Mouse (Mus musculus) neural tube, postnatal 0 days (tissue): ENCODE results near the gene Atp11c. TPM values are rescaled to one million over a fixed set of nuclear protein-coding genes. Genes with fewer than 3 reads are reported as not detected.

ENCODE experiments used
- microRNA counts: library from miRNA; unstranded; fragments of <30 nt; microRNA quantifications from one replicate; lab custom pipeline; 2015
- microRNA-seq: library from miRNA; unstranded; fragments of <30 nt; microRNA quantifications from one replicate; pipeline ENCODE4, GENCODE M21; 2016
- polyA plus RNA-seq: library from polyadenylated mRNA; unstranded; fragments of >200 nt; fragmentation: Nextera tagmentation; extraction: Ambion mirVana; gene quantifications from 2 replicates; pipeline ENCODE4 v1.2.1, GENCODE M21; 2015

The Atp11c gene
- 7.3 and 7.9 TPM in 2 replicates for polyA plus RNA-seq

GRCm38 (mm10) chrX:60592598-60592997 lies at the start of gene Atp11c:
Gene Atp11c (minus strand): TSS chrX:60592698.

GRCm38 (mm10) chrX:60539149-60539548 lies 53.3 kb downstream of the Atp11c start, which contains the start of gene Gm7073:
Gene Gm7073 (minus strand): TSS chrX:60539249.

GRCm38 (mm10) chrX:60178744-60179458 lies 413.6 kb downstream of the Atp11c start, which contains the start of gene Mcf2:
Gene Mcf2 (minus strand): TSS chrX:60179089.

MicroRNA genes within 50 kb of the gene (microRNA counts, 519-probe panel; counts per million panel counts)
- microRNA mmu-miR-505 (lab: Ali Mortazavi, UCI) = 40.5 counts per million

Small RNA genes within 50 kb of the gene (microRNA-seq; reads per million reads assigned to microRNA genes)
- gene Mir505 = 93.7 reads per million, percentile 43 among the genes with 10 or more reads in this experiment

Other genes starting within 250 kb of the Atp11c start
- not detected in 2 replicates for gene Gm7073, start 53.4 kb downstream of the Atp11c start, polyA plus RNA-seq